Mouse (Mus musculus): ENCODE measurements at regions not wholly inside any gene's neighbourhood (a gene's known extent, or its start where the extent isn't known, plus 50 kb on each side); places are given as distances from the start of the nearest gene placed in this dataset.

DNA sequence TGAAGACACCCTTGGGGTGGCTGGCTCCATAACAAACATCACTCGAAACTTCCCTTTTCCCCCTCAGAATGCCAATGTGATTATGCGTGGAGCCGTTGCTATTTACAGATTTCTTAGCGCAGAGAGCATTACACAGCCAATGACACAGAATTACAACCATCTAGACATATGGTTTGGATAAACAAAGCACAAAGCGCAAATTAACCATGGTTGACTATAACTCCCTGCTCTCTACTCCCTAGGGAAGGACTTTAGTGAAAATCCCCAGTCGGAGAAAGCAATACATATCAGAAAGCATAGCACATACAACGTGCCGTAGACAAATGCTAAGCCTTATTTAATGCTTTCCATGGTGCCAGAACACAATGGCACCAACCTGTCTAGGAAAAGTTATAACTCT lies 131.8 kb downstream of the Tshz3 start:
- no peak for DNase-seq (ENCODE audit: low spot score)

DNA sequence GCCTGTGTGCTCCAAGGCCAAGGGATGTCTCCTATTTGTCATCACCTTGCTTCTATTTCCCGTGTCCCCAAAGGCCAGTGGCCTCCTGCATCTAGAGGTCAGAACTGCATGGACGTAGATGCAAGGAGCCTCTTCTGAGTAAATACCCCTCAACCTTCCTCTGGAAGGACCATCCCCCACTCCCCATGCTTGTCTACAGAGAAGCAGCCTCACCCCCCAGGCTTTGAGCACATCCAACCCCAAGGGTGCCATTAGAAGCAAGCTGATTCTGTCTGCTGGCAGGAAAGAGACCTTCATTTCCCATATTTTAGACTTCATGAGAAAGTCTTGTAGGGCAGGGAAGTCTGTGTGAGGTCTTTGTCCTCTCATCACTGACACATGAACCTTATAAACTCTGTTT lies 132.2 kb downstream of the Tshz3 start:
- no peak for DNase-seq (ENCODE audit: low spot score)

DNA sequence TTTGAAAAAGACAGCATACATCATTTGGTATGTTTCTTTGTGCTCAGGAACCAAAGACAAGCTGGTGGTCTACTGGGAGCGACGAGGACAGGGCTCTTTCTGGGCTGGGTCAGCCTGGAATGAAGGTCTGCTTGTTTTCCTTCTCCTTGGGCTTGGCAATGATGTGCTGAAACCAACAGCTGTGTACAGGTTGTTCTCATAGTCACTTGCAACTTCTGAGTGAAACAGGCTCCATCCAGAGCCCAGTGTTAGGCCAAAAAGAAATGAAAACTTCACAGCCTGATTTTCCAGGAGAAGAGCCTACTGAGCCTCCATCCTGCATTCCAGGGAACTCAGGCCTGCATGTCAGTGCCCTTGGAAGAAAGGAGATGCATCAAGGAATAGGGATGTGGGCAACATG lies 150.4 kb downstream of the Tshz3 start:
- DNase-seq (ENCODE audit: low spot score) = no peak

DNA sequence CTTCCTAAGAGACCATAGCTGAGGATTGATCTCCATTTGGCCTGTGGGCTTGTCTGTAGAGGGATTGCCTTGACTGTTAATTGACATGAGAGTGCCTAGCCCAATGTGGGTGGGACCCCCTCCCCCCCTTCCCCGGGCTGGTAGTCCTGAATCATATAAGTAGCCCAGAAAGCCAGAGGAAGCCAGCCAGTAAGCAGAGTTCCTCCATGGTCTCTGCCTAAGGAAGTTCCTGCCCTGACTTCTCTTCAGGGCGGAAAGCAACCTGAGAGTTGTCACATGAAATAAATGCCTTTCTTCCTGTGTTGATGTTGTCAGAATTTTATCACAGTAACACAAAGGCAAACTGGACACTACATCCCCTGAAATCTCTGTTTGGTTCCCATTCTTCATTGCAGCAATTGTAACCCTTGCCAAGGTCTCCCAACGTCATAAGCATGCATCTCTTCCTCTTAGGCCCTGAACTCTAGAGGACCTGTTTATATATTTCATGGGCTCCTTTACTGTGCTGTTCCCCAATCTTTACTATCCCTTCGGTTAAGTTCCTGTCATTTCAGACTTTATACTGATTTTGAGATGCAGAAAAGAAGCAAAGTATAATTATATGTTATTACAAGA lies 153.5 kb downstream of the Tshz3 start:
- DNase-seq (ENCODE audit: low spot score) = no peak

DNA sequence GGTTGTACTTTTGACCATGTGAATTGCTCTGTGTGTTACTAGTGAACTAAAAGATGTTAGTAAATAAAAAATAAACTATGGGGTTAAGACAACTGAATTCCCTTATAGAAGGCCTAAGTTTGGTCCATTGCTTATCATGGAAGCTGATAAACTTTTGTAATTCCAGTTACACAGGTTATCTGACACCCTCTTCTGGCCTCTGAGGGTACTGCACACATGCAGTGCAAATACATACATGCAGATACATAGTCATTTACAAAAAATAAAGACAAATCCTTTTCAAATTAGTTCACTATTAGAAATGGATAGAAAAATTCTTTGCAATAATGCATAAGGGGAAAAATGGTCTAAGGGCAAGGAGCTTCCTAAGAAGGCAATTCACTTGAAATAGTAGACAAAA lies 156.4 kb downstream of the Tshz3 start:
- DNase-seq (ENCODE audit: low spot score) = no peak

DNA sequence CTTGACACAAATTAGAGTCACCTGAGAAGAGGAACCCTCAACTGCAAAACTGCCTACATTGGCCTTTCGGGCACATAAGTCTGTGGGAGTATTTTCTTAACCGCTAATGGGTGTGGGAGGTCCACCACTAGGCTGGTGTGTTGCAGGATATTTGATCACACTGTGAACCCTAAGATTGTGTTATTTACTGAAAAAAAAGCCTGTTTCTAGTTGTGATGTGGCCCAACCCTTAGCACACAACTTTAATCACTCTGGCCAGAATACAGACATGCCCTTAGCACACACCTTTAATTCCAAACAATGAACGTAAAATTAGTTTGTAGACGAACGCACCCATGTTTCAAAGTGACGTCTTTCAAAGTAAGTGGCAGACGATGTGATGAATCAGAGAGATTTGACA lies 161.5 kb downstream of the Tshz3 start:
- DNase-seq (ENCODE audit: low spot score) = no peak

DNA sequence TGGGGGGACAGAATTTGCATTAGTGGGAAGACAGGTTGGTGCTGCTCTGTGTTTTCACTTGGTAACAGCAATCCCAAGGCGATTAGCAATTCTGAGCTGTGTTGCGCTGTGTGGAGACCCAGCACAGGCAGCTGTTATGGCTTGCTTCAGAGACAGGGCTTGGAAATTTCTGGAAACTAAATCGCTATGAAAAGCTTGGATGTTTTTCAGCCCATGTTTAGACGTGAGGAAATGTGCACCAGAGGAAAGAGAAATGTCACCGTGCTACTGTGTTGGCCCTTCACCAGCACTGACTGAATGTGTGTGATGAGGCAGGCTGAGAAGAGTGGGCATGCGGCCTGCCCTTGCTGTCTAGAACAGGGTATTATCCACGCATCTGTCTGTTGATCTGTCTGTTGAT lies 164.6 kb downstream of the Tshz3 start:
- DNase-seq (ENCODE audit: low spot score) = no peak

DNA sequence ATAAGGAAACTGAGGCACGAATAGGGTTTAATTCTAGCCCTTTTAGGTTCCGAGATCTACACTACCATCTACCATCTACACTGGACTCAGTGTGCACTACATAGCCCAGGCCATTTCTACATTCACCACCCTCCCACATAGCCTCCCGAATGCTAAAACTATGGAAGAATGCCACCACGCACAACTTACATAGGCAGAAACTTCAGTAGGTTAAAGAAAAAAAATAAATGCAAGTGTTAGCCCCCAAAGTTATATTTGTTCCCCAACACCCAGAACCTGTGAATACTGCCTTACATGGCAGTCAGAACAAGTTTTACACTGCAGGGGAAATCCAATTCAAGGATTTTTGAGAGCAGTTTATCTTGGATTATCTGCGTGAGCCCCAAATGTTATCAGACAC lies 165.8 kb downstream of the Tshz3 start:
- no peak for DNase-seq (ENCODE audit: low spot score)

DNA sequence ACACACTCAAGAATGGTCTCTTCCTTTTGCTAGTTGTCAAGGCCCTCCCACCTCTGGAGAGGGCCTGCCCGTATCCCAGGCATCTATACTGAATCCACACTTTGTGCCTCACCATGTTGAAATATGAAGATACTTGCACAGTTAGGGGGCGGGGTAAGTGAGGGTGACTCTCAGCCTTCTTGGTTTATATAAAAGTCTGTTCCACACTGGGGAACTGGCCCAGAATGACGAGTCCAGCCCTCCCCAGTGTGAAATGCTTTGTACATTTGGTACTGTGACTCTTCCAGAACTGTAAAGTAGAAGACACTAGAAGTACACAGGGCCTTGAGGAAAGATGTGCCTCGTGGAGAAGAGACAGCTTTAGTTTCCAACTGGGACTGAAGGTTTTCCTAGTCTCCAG lies 166.8 kb downstream of the Tshz3 start:
- DNase-seq (ENCODE audit: low spot score) = no peak

DNA sequence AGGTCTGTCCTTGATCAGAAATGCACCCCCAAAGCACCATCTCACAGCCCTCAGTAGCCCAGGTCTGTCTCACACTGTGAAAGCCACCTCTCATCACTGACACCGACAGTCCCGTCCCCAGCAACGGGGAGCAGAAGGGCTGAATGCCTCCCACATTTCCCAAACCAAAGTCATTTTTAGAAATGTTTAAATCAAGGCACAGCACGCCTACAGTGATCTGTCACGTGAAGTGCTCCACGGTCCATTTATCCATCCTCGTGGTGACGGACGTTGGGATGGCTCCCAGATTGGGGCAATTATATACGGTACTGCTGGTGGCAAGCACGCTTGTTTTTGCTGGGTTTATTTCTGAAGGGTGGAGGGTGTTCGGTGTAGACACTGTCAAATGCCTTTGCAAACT lies 168.7 kb downstream of the Tshz3 start:
- DNase-seq (ENCODE audit: low spot score) = no peak

DNA sequence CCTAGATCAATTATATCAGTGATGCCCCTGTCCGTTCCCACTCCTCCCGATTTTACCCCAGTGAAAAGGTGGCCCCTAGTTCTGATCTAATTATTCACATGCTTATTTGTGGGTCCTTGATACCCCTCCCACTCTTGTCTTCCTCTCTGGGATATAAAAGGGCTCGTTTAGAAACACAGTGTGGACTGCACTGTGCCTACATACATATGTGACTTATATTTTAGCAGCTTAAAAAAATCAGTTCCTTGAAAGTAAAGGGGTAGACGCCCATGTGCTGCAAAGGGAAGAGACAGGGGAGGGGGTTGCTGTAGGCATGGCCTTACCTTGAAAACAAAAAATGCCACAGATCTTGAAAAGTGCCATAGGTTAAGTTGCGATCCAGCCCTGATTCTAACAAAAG lies 176.1 kb downstream of the Tshz3 start:
- no peak for DNase-seq (ENCODE audit: low spot score)

DNA sequence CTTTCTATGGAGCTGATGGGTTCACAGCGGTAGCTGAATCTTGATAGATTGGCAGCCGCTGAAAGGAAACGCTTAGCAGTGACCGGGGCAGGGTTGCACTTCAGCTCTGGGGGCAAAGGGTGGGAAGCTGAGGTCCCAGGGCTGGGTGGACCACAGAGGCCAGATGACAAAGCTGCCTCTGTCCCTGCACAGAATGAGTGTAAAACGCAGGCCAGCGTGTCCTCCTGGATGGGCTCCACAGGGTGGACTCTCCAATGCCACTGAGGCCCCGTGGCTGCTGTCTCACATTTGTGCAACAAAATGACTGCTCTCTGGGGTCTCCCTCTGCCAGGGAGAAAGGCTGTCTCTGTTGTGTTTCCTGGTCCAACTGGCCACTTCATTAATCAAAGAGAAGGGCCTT lies 179.8 kb downstream of the Tshz3 start:
- DNase-seq (ENCODE audit: low spot score) = no peak

DNA sequence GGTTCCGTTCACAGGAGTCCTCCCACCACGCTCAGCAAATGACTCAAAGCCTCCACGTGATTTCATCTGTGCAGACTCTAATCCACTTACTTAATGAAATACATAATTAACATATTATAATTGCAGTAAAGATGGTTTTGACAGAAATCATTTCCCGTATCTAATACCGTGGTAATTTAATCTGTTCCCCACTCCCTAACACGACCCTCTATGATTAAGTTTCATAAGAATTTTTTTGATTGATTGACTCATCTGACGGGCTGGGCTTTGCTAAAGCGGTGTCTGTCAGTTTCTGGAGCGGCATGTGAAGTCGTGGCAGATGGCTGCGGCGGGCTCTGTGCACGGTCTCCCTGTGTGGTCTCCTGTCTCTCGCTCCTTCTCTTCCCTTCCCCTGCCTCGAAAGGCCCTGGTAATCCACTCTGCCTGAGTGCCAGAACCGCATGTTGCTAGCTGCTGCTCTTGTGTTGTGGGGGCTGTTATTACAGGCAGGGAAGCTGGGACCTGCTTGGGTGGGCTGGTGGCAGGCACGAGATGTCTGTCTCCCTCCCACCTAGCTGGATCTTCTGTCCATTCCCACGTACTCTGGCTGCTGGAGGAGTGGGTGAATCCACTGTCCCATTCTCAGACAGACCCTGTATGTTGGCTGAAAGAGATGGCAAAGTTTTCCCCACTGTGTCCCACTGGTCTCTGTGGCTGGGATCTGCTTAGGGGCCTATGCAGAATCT lies 195.0 kb downstream of the Tshz3 start:
- DNase-seq (ENCODE audit: low spot score) = no peak

DNA sequence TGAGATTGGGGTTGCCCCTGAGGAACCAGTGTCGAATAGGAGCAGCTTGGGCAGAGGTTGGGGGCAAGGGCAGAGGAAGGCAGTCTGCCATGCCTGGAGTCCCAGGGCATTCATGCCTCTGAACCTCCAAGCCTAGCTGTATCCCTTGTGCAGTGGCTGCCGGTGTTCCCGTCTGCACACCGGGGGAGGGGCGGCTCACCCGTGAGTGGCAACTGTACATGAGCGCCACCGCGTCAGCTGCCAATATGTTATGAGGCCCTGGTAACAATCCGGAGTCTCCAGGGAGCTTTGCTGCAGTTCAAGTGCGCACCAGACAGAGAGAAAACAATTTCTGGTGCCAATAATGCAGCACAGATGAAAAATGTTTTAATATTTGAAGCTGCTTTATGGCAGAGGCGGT lies 198.4 kb downstream of the Tshz3 start:
- DNase-seq (ENCODE audit: low spot score) = no peak

DNA sequence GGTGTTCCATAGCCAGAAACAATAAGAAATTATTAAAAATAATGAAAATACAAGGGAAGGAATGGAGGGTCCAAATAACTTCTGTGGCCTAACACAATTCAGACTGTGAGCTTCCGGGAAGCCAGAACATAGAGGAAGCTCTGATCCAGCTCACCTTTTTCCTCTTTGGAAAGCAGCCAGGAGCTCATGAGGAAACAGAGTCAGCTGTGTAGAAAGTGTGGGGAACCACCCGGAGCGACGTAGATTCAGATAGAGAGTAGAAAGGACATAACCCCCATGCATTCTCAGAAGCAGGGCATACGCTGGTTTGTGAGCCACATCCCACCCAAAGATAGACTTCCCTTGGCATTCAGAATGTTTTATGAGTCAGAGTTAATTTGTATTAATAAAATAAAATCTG lies 203.6 kb downstream of the Tshz3 start:
- no peak for DNase-seq (ENCODE audit: low spot score)

DNA sequence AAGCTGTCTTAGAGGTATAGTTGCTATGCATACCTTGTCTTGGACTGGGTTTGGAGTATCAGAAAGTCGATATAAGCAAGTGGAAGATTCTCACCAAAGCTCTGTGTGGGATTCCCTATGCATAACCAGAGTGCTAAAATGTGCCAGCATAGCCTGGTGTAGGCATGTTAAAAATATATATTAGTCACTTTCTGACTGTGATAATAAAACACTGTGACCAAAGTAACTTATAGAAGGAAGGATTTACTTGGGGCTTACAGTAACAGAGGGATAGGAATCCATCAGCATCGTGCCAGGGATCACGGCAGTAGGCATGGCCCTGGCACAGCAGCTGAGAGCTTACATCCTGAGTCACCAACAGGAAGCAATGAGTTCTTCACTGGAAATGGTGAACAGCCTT lies 215.4 kb downstream of the Tshz3 start:
- DNase-seq (ENCODE audit: low spot score) = no peak

DNA sequence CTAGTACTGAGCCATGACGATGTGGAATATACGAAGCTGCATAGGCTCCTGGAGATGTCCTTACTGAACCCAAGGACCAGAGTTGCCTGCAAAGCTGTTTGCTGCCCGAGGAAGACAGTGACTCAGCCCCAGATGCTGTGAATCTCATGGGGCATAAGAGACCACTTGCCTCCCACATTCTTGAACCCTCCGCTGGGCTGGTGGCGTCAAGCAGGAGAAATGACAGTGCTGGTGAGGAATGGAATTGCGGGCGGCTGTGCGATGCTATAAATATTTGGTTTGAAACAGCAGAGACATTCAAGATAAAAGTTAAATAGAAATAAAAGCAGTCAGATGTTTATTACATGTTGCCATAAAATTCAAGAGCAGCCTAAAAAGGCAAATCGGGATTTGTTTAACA lies 216.3 kb downstream of the Tshz3 start:
- DNase-seq (ENCODE audit: low spot score) = no peak

DNA sequence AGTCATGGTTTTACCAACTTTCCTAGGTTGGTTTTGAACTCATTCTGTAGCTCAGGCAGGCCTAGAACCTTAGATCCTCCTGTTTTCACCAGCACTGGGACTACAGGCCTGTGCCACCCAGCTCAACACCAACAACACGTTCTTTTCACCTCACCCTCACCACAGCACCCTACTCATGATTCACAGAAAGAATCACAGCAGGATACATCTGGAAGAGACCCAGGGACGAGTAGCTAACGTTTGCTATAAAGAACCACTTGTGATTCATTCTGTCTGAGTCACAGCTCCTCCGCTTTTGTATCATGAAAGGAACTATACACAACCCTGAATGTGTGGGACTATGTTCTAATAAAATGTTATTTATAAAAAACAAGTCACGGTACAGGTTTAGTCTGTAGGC lies 217.3 kb downstream of the Tshz3 start:
- no peak for DNase-seq (ENCODE audit: low spot score)

DNA sequence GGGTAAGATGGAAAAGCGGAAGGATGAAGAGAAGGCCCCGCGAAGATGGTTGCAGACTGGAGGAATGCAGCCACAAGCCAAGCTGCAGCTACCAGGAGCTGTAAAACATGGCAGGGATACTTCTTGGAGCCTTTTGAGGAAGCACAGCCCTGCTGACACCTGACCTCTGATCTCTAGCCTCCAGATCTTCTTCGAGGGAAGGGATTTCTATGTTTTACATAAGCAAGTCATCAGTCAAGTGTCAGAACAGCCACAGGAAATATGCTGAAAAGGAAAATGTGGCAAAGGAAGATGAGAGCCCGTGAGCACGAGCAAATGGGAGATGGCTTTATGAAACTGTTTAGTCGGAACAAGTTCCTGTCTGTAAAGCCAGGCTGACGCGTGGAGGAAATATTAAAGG lies 219.1 kb downstream of the Tshz3 start:
- DNase-seq (ENCODE audit: low spot score) = no peak

DNA sequence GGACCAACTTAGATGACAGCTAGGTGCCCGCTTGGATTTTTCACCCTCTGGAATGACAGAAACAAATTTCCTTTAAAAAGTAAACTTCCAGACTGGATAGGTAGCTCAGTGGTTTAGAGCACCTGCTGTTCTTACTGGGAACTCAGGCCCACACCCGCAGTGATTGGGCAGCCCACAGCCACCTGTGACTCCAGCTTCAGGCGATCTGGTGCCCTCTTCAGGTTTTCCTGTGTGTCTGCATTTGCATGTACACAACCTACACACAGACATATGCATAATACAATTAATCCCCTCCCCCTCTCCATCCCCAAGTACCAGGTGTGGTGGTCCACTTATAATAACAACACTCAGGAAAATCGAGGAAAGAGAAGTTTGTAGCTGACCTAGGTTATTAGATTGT lies 221.5 kb downstream of the Tshz3 start:
- no peak for DNase-seq (ENCODE audit: low spot score)

DNA sequence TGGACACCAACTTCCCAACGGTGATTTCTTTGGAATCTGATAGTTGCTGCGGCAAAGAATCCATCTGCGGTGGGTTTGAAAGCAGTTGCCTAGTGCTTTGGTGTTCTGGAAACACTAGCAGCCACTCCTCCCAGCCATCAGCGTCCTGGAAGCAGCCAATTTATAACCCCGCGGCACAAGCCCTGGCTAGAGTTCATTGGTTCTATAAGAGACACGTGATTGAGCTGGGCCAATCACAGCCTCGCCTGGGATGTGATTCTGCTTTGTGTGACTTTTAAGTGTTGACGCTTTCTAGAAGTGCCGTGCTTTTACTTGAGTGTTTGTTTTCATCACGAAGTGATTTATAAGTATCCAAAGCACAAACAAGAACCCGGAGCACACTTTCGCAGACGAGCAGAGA lies 223.1 kb downstream of the Tshz3 start:
- DNase-seq (ENCODE audit: low spot score) = no peak

DNA sequence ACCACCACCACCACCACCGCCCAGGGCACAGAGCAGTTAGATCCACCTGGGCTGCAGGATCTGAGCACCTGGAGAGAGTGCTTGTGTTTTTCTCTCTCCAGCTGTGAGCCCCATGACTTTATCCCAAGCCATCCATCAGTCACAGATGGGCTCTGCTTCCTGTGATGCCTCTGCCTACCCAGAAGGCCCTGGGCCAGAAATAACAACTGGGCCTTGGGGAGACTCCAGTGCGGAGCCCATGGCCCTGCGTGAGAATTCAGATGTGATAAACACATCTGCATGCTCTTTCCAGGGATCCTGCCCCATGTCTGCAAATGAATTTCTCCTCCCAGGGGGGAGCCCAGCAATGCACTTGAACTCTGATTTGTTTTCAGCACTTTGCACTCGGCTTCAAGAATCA lies 235.6 kb downstream of the Tshz3 start:
- DNase-seq (ENCODE audit: low spot score) = no peak

DNA sequence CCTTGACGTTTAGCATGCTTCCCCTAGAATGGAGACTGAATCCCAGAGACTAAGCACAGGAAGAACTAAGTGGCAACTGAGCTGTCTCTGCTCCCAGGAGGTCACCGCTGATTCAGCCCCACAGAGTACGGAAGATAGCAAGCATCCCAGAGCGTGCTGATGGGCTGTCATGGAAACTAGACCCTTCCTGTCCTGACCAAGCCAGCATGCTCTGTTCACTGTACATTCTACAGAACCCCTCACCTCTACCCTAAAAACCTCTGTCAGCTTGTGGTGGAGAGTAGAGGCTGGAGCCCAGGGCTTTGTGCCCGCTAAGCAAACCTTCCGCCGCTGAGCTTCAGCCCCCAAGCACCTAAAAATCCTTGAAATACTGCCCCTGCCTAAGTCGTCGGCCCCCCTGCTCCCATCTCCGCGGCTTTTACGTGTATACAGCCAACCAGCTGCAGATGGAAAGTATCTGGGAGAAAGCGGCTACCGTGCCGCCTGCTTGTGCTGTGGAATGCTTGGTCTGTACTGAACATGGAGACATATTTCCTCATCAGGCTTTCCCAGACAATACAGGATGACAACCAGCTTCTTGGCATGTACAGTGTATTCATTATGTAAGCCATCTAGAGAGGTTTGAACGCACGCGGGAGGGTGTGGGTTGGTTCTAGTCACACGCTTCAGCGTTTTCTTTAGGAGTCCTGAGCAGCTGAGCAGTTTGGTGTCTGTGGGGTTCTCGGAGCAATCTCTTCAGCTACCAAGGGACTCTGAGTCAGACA lies 237.1 kb downstream of the Tshz3 start:
- no peak for DNase-seq (ENCODE audit: low spot score)

DNA sequence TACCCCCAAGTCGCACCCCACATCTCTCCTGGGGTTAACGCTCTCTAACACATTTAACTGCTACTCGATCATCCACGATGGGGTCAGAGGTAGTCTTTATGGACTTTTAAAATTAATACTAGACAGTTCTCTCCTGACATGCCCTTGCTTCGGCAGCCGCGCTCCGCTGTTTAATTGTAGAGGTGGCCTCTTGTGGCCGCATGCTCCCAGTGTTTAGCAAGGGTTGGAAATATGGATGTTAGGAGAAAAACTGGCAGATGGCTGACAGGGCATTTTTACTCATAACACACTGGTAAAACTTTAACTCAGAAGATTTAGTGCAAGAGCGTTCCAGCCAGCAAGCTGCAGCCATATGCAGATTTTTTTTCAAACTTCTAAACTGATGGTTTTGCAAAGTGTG lies 242.7 kb downstream of the Tshz3 start:
- no peak for DNase-seq (ENCODE audit: low spot score)
